Mouse (Mus musculus): Measurements from ENCODE around the gene Atf3.
"Not testable (repeated sequence)": the region's sequence is repeated elsewhere in the genome, so short reads cannot be mapped to it uniquely, and the experiment has no call there.

Gene Atf3

GRCm38 (mm10) chr1:191150924-191151605, 66.8 kb downstream of the Atf3 start:
- DNase-seq (ENCODE audit: low spot score in 2 of 2): no peak

GRCm38 (mm10) chr1:191149489-191149888, 68.3 kb downstream of the Atf3 start:
- DNase-seq (ENCODE audit: low spot score in 2 of 2): not testable (repeated sequence)

DNA sequence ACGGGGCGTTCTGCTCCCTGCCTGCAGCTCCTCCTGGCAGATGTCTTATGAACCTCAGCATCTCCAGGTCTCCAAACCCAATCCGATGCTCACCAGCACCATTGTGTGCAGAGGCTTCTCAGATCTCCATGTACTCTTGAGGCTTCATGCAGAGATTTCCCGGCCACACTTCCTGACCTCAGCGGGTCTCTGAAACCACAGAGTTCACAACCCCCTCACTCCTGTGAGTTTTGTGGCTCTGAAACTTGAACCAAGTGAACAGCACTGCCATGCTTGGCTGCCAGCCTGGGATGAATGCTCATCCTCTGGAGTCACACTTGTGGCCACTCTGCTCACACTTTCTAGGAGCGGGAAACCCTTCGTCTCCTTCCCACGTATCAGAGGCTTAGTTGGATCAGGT, 76.9 kb downstream of the Atf3 start:
- no peak for DNase-seq (ENCODE audit: low spot score in 2 of 2)

DNA sequence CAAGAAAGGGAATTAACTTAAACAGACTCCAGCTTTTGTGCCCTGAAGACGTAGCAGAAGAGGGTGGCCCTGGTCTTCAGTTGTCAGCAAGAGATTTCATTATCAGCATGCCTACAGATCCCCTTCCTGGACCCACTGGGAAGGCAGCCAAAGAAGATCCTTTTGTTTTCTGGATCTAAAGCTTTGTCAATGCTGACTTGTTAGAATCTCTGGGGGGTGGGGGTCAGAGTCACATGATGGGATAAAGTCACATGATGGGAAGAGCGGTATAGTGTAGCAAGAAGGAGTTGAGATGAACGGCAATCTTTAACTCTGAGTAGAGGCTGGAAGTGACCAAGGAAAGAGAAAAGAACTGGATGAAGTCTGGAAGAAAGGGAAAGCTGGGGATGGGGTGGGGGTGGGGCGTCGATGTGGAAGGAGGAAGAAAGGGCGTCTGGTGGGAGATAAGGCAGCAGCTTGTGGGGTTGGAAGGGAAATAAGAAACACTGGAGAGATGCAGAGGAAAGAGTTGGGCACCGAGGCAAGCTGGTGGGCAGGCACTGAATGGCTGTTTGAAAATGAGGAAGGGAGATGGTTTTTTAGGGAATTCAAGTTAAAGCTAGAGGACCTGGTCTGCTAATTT, 78.9 kb downstream of the Atf3 start:
- no peak for DNase-seq (ENCODE audit: low spot score in 2 of 2)

GRCm38 (mm10) chr1:191138436-191138835, 79.4 kb downstream of the Atf3 start:
- no peak for DNase-seq (ENCODE audit: low spot score in 2 of 2)

DNA sequence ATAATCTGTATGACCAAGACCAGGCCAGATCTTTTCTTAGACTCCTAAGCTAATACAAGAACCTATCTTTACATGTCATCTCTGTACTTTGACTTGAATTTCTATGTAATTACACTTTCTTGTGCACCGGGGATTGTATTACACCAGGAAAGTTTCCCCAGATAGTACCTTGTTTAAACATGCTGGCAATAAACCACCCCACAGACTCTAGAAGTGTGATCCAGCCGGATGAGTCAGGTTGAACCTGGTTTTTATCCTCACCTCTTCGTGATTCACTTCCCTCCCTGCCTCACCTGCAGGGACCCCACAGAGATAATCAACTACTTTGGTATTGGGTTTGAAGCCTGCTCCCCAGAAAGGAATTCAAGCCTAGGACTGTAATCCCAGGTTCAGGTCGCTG, 82.4 kb downstream of the Atf3 start:
- no peak for DNase-seq (ENCODE audit: low spot score in 2 of 2)

DNA sequence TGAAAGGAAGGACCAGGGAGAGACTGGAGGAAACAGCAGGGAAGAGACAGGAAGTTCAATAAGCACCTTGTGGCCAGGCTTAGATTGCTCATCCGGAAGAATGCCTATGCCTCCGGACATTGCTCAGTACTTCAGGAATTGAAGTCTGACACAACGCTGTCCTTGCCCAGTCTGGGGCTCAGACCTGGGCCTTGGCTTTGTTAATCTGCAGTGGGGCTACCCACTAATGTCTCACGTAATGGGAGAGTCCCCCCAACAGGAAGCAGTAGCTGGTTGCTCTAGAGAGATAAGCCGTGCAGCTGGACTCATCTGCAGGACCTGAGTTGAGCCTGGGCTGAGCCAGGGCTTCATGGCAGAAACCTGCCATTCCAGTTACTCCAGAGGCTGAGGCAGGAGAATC, 84.9 kb downstream of the Atf3 start:
- no peak for DNase-seq (ENCODE audit: low spot score in 2 of 2)

DNA sequence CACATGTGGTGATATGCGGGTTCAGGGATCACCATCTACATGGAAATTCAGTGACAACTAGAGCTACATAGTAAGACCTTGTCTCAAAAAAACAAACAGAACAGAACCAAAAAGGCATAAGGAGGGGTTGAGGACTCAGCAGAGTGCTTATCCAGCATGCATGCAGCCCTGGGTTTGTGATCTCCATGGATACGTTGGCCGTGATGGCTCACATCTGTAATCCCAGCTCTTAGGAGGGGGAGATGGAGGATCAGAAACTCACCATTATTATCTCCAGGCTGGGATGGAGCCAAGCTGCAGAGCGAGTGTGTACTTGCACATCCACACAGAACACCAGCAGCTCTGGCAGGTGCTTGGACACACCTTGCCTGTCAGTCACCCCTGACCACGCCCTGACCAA, 85.6 kb downstream of the Atf3 start:
- DNase-seq (ENCODE audit: low spot score in 2 of 2): no peak

DNA sequence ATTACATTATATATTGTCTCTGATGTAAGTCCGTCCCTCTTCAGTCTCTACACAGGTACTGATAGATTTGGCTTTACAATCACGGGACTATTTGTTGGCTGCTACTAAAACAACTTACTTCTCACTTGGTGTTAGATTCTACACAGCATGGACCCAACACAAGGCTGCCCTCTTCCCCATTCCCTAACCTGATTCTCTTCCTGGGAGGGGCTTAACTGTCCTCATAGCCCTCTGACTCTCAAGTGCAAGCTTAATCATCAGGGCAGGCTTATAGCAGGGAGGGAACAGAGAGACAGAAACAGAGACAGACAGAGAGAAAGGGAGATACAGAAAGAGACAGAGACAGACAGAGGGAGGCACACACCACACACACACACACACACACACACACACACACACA, 86.1 kb downstream of the Atf3 start:
- DNase-seq (ENCODE audit: low spot score in 2 of 2): no peak

GRCm38 (mm10) chr1:191125811-191126638, 91.8 kb downstream of the Atf3 start:
- DNase-seq (ENCODE audit: low spot score in 2 of 2): peak in 1 of 2 experiments; percentile 58

DNA sequence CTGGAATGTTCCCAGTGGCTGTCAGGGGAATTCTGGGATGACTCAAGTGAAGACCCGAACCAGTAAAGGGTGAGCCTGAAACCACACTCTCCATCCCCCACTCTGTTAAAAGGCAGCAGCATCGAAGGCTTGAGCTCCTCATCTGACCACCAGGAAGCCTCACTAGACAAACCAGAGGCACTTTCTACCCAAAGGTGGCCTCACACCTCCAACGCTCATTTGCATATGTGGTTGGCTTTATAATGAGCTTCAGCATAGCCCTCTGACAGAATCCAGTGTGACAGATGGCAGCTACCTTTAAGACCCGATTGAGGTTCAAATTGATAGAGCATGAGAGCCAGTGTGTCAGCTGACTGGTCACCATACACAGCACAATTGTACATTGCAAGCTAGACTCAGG, 93.6 kb downstream of the Atf3 start:
- no peak for DNase-seq (ENCODE audit: low spot score in 2 of 2)

- no peak for DNase-seq (ENCODE audit: low spot score in 2 of 2)
Measured at GRCm38 (mm10) chr1:191123696-191124095, 94.1 kb downstream of the Atf3 start.

DNA sequence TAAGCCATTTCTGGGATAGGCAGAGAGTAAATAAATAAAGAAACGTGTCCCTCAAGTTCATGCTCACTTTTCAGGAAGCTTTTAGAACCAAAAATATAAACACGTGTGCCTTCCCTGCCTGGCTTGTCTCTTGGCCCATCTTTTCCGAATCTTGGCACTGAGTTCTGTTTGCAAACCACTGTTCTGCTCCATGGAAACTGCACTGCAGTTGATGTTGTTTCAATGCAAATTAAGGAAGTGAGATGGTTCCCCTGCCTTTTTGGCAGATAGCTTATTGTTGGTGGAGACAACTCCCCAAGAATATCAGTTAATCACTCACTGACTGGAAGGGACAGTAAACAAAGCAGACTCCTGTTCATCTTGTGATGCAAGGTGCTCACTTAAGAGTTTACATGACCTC, 95.1 kb downstream of the Atf3 start:
- DNase-seq (ENCODE audit: low spot score in 2 of 2): no peak
